Mouse (Mus musculus): ENCODE data around the gene Pomgnt1.

- no peak for TF ChIP-seq CTCF (IDR thresholded peaks at IDR 0.05)
- no peak for TF ChIP-seq EP300 (IDR thresholded peaks at IDR 0.05)
These were observed 85.3 kb downstream of the Pomgnt1 start for GRCm38 (mm10) chr4:116208891-116209290.
